Mouse (Mus musculus): ENCODE measurements around the gene Tbx1.
"Not testable (repeated sequence)": the region's sequence is repeated elsewhere in the genome, so short reads cannot be mapped to it uniquely, and the experiment has no call there.

Tbx1 gene

DNA sequence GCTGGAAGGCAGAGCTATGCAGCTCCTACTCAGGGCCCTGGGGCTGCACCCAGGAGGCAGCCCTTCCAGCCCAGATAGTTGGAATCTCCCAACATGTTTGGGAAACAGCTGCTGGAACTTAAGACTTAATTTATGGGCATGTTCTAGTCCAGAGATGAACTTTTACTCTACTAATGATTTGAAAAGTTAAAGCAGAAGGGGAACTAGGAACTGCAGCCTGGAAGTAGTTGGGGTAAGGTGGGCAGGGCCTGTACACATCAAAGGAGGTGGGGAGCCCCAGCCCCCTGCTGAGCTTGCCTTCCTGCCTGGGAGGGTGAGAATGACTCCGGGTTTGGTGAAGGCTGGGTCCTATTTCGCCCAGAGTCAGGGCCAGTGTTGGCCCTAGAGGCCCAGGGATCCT is 35.8 kb downstream of the Tbx1 start:
- no peak for DNase-seq (ENCODE audit: extremely low read depth, low read depth)

GRCm38 (mm10) chr16:18552106-18552710 is 38.3 kb downstream of the Tbx1 start:
- no peak for DNase-seq (ENCODE audit: extremely low read depth, low read depth)

DNA sequence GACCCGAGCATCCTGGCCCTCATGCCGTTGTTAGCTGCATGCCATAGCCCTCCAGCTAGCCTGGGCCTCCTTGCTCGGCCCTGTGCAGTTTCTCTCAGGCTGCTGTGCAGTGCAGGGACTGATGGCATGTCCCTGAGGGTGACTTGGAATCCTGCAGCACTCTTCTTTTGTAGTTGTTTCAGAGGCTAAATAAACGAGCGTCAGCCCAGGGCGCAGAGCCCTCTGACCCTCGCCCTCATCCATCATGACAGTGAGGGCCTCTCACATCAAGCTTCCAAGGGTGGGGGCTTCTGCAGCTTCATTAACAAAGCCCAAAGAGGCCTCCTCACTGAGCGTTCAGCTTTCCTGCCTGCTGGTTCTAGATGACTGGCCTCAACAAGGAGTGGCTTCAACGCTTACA is 38.9 kb downstream of the Tbx1 start:
- DNase-seq (ENCODE audit: extremely low read depth, low read depth), result no peak

DNA sequence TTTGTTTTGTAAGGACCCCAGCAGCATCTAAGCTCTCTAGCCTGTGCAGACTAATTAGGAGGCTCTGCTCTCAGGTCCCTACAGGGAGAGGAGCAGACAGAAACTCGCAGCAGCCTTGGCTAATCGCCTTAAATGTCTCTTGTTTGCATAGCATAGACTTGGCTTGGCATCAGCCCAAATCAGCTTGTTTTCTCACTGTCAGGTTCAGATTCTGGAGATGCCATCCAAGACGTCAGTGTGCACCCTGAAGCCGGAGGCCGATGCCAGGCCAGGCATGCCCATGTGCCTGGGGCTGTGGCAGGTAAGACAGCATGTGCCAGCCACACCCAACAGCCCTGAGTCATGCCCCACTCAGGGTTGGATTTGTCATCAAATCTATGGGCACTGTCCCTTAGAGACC is 42.6 kb downstream of the Tbx1 start:
- no peak for DNase-seq (ENCODE audit: extremely low read depth, low read depth)

- DNase-seq (ENCODE audit: extremely low read depth, low read depth), result no peak
These were observed 47.2 kb downstream of the Tbx1 start for GRCm38 (mm10) chr16:18543151-18543829.

- no peak for DNase-seq (ENCODE audit: extremely low read depth, low read depth)
These were observed 51.2 kb downstream of the Tbx1 start for GRCm38 (mm10) chr16:18539281-18539680.

DNA sequence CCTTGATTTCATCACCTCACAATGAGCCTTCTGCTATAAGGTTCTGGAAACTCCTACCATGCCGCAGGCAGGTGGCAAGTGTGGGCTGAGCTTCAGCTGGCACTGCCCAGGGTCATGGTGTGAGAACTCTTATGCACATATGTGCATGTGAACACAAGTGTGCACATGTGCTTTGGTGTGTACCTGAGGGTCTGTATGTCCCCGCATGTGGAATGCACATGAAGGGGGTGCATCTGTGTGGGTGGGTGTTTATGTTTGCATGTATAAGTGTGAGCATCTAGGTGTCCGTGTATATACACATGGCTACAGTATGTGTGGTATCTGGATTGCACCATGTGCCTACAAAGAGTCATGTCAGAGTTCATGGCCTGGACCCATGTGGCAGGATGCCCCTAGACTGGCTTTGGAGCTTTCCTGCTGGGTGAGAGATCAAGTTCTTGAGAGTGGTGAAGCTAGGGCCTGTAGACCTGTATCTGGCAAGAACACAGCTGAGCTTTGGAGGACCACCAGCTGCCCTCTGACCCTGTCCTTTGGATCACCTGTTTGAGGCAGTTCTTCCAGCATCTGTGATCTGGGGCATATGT is 53.0 kb downstream of the Tbx1 start:
- no peak for DNase-seq (ENCODE audit: extremely low read depth, low read depth)

GRCm38 (mm10) chr16:18533061-18533460 is 57.4 kb downstream of the Tbx1 start:
- not testable (repeated sequence) for DNase-seq (ENCODE audit: extremely low read depth, low read depth)
